26 mouse cellular contexts compared by ENCODE assay signal in genomic region chr11:8848049-8848448, GRCm38 (mm10).
"Had no signal": no experiment of that assay in that cellular context is flagged by ENCODE, and none has a peak within 500 bp of the region (broad histone marks: within the 10 kb centered on the region; RNA-seq: fewer than 3 reads in every experiment).

No protein-coding gene starts in this region.

- H3K27me3 ChIP-seq: limb, embryonic 12.5 days; limb, embryonic 15.5 days; lung, embryonic 15.5 days; megakaryocyte, embryonic 14.5 days; midbrain, embryonic 13.5 days; neural tube, embryonic 13.5 days had no signal

- DNase-seq: kidney, adult 2 months; kidney, postnatal 4 days; left cerebral cortex, postnatal 4 days; liver, postnatal 0 days; lung, postnatal 10 days; lung, postnatal 36 days; right cerebral cortex, adult 18-20 months; right cerebral cortex, postnatal 14 days; right cerebral cortex, postnatal 4 days; thymus, adult 2 months; thymus, postnatal 14 days; thymus, postnatal 4 days had no signal

- H3K4me2 ChIP-seq: limb, embryonic 12.5 days; limb, embryonic 15.5 days; liver, embryonic 11.5 days; lung, embryonic 15.5 days; midbrain, embryonic 13.5 days; neural tube, embryonic 13.5 days had no signal

- H3K36me3 ChIP-seq: limb, embryonic 12.5 days; limb, embryonic 15.5 days; lung, embryonic 15.5 days; midbrain, embryonic 10.5 days; midbrain, embryonic 13.5 days; neural tube, embryonic 13.5 days had no signal

- H3K4me3 ChIP-seq: limb, embryonic 12.5 days; limb, embryonic 15.5 days; lung, embryonic 15.5 days; midbrain, embryonic 10.5 days; midbrain, embryonic 13.5 days; myocyte; neural tube, embryonic 13.5 days had no signal

- H3K4me1 ChIP-seq: limb, embryonic 12.5 days; limb, embryonic 15.5 days; lung, embryonic 15.5 days; megakaryocyte, embryonic 14.5 days; midbrain, embryonic 10.5 days; midbrain, embryonic 13.5 days; neural tube, embryonic 13.5 days had no signal

- H3K9me3 ChIP-seq: limb, embryonic 12.5 days; limb, embryonic 15.5 days; lung, embryonic 15.5 days; megakaryocyte, embryonic 14.5 days; midbrain, embryonic 10.5 days; midbrain, embryonic 13.5 days; neural tube, embryonic 13.5 days had no signal

- ATAC-seq: intestine, postnatal 0 days; liver, postnatal 0 days; midbrain, embryonic 13.5 days; midbrain, embryonic 16.5 days had no signal

- H3K9ac ChIP-seq: limb, embryonic 12.5 days; limb, embryonic 15.5 days; liver, embryonic 14.5 days; liver, postnatal 0 days; lung, embryonic 15.5 days; midbrain, embryonic 13.5 days; neural tube, embryonic 13.5 days had no signal

- H3K27ac ChIP-seq: kidney, postnatal 0 days; limb, embryonic 12.5 days; limb, embryonic 15.5 days; liver, embryonic 14.5 days; lung, embryonic 15.5 days; midbrain, embryonic 10.5 days; midbrain, embryonic 13.5 days; neural tube, embryonic 13.5 days; stomach, postnatal 0 days had no signal
